Mouse (Mus musculus): ENCODE data around the gene Cbl.

Cbl gene

DNA sequence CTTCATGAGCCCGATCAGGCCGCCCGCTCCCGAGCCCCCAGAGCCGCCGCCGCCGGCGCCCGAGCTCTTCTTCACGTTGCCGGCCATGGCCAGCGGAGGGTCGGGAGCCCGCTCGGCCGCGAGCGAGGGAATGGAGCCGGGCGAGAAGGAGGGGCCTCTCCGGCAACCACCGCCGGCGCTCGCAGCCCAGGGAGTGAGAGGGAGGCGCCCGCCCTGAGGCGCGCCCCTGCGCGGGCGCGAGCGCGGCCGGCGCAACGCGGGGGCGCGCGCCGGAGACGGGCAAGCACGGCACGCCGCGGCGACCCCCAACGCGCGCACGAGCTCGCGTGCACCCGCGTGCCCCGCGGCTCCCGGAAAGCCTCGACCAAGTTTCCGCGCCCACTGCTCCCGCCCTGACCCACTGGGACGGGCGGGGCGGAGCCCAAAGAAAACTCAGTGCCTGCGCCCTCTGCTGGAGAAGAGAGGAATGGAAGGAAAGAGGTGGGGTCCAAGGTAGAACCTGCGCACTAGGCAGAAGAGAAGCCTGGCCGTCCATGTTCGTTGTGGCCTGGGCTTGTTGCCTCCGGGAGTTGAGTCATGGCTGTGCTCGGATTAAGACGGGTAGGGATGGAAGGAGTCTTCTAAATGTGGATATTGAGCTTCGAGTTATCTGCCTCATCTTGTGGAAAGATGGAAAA lies at the start of gene Cbl:
Cbl (minus strand) TSS at position 248 of the 677 bp plus-strand sequence.
- peak; percentile 99 for DNase-seq (ENCODE audit: low spot score)

DNA sequence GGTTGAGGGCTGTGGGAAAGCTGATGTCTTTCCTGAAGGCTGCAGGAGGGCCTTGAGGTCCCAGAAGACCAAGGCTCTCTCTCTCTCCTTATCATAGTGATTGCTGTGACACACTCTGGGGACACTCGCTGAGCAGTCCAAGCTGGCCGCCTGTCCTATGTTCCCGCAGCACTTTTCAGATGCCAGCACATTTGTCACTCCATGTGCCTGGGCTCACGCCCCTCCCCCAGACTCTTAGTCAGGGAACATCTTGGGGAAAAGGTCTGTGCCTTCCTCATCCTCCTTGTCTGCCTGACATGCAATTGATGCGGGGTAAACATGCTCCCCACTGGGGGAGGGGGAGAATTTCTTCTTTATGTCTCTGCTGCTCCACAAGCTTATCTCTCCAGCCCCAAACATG lies 49.3 kb upstream of the Cbl start:
- DNase-seq (ENCODE audit: low spot score) = no peak

- no peak for DNase-seq (ENCODE audit: low spot score)
Measured at GRCm38 (mm10) chr9:44269973-44270372, 36.1 kb upstream of the Cbl start.

DNA sequence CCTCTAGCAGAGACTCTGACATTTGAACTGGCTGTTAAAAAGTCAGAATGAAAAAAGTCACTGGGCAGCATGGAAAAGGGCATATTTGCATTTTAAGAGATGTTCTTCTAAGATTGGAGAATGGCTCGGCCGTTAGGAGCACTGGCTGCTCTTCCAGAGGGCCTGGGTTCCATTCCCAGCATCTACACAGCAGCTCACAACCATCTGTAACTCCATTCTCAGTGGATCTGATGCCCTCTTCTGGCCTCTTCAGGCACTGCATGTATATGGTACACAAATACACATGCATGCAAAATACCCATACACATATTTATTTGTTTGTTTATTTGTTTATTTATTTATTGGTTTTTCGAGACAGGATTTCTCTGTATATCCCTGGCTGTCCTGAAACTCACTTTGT lies 35.2 kb upstream of the Cbl start:
- no peak for DNase-seq (ENCODE audit: low spot score)

- no peak for DNase-seq (ENCODE audit: low spot score)
Measured at GRCm38 (mm10) chr9:44268432-44268831, 34.6 kb upstream of the Cbl start, which contains the start of gene Nlrx1. Gene Nlrx1 (minus strand): TSS chr9:44268599.

GRCm38 (mm10) chr9:44268027-44268360 lies 34.1 kb upstream of the Cbl start:
- peak; percentile 89 for DNase-seq (ENCODE audit: low spot score)

- no peak for DNase-seq (ENCODE audit: low spot score)
Measured at GRCm38 (mm10) chr9:44267319-44268026, 33.6 kb upstream of the Cbl start.

DNA sequence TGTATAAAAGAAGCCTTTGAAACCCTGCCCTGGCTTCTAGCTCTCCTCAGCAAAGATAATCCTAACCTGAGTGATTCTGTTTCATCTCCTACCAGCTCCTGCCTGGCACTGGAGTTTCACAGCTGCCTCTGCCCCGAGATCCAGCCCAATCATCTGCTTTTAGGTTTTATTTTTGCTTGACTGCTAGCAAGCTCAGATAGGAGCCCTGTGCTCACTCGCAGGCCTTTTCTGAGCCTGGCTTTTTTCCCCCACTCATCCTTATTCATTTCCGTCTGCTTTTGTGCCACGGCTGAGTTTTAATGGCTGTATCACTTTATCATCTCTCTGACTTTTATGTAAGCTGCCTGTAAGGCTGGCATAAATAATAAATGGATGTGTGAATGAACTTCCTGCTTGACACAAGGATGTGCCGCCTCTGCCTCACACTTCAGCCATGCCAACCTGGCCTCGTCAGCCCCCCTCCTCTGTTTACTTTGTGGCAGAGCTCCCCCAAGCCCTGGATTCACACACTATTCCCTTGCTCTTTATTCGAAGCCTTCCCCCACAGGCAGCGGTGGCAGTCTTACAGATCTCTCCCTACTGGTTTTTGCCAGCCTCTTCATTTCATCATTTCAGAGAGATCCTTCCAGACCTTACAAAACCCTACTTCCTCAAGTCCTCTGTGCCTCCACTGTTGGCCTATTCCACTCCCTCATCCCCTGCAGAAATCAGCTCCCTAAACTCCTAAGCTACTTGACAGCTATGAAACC lies 32.8 kb upstream of the Cbl start:
- no peak for DNase-seq (ENCODE audit: low spot score)

- no peak for DNase-seq (ENCODE audit: low spot score)
Measured at GRCm38 (mm10) chr9:44261388-44261787, 27.5 kb upstream of the Cbl start.

DNA sequence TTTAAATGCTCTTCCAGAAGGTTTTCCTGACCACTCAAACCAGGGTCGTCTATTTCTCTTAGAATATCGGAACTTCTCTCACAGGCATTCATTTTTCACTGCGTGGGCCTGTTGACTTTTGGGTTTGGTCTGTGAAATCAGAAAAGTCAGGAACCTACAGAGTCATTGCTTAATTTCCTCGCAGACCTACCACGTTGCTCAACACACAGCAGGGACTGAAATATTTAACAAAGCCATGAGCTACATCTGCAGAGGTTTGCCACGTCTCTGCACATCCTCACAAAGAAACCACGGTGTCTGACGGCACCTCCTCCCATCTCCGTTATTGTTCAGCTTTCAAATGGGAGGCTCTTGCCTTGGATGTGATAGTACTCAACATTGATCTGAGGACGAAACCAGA lies 25.2 kb upstream of the Cbl start:
- no peak for DNase-seq (ENCODE audit: low spot score)

DNA sequence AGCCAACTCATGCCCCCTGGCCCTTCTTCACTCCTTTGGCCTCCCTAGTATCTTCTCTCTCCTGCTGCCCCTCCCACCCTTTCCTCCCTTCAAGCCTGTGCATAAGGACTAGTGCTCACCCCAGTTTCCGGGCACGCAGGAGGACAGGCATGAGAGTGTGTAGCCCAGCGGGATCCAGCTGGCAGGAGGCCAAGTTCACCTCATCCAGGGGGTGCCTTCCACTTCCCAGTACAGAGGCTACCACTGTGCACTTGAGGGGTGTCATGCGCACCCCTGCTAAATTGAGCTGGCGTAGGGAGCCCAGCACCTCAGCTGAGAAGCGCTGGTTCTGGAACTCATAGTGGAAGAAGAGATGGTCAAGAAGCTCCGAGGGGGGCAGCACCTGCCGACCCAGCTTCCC lies 22.4 kb upstream of the Cbl start:
- DNase-seq (ENCODE audit: low spot score) = no peak

DNA sequence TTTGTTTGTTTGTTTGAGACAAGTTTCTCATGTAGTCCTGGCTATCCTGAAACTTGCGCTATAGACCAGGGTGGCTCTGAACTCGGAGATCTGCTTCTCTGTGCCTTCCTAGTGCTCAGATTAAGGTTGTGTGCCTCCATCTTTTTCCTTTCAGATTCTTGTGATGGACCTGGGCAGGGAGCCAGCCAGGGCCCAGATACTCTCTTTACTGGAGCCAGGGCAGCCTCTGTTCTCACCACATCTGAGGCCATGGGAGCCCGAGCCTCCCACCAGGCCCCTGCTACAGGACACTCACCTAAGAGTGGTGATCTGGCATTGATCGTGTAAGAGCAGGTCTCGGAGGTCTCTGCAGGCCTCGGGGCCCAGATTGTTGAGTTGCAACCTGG lies 21.3 kb upstream of the Cbl start:
- no peak for DNase-seq (ENCODE audit: low spot score)

- DNase-seq (ENCODE audit: low spot score) = no peak
Measured at GRCm38 (mm10) chr9:44254508-44255135, 20.8 kb upstream of the Cbl start.

DNA sequence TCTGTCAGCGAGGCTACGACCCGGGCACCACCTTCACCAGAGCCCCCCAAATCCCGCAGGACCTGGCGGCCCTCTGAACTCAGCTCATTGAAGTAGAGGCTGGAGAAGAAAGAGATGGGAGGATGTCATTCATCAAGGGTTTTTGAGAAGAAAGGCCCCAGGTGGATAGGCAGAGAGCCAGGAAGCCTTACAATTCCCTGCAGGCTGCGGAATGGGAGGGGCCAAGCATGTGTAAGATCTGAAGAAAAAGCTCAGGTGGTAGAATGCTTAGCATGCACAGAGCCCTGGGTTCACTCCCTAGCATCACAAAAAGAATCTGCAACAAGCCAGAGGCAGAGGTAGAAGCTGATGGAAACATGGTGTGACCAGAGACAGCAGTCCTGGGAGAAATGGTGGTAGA lies 19.6 kb upstream of the Cbl start:
- DNase-seq (ENCODE audit: low spot score) = no peak

DNA sequence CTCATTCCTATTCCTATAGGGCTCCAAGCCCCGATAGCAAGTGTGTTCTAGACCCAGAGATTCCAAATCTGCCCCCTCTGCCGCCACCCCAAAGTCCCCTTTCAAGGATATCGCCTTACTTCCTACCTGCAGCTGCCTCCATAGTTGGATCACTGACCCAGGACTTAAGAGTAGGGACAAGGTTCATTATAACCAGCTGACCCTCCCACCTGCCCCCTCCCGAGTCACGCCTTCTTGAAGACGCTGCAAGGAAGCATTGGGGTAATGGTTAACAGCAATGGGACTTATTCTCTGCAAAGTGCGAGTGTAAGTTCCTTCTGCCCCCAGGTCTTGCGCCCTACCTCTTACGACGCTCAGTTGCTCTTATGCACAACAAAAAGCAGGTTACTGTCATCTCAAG lies 17.5 kb upstream of the Cbl start, which contains the start of gene Pdzd3:
Pdzd3 (minus strand) TSS at position 158 of the 400 bp plus-strand sequence.
- DNase-seq (ENCODE audit: low spot score) = no peak

DNA sequence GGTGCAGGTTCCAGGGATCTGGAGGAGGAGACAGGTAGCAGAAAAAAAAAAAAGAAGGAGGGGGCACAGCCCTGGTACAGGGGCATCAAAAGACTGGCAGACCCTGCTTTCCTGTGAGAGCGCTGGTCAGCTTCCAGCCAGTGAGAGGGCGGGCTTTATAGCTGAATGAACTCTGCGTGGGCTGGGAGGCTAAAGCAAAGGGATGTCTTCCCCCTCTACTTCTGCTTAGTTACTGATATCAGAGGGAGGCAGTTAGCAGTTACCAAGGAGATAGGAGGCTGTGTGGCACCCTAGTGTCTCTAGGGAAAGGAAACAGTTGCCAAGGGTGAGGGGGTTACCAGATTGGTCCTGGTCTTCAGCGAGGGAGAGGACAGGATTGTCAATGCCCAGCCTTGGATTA lies 16.6 kb upstream of the Cbl start:
- DNase-seq (ENCODE audit: low spot score) = no peak

- DNase-seq (ENCODE audit: low spot score) = no peak
Measured at GRCm38 (mm10) chr9:44249181-44250146, 15.6 kb upstream of the Cbl start.

GRCm38 (mm10) chr9:44247907-44248306 lies 14.1 kb upstream of the Cbl start:
- DNase-seq (ENCODE audit: low spot score) = no peak

DNA sequence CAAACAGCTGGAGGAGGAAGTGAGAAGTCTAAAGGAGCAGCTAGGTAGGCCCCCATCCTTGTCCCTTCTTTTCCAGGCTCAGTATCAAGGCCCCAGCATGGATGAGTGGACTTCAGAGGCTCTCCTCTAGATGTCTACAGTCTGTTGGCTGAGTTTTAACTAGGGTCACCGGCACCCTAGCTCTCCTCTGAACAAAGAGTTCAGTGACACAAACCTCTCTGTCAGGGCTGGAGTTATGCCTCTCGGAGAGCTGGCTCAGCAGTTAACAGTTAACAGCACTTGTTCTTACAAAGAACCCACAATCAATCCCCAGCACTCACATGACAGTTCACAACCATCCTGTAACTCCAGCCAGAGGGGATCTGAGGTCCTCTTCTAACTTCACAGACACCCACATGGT lies 9.8 kb upstream of the Cbl start:
- no peak for DNase-seq (ENCODE audit: low spot score)

DNA sequence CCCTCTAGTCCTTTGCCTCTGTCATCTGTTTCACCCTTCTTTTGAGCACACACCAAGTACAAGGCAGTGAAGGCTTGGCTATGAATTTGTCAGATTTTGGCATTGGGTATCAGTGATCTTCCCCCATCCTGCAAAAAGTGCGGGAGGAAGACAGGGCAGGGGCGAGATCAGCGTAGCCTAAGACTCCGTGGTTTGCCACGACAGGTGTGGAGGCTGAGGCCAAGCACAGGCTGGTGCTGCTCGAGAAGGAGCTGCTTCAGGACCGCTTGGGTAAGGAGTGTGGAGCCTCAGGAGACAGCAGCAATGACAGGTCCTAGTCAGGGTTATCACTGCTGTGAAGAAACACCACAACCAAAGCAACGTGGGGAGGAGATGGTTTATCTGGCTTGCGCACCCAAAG lies 7.6 kb upstream of the Cbl start:
- no peak for DNase-seq (ENCODE audit: low spot score)

- no peak for DNase-seq (ENCODE audit: low spot score)
Measured at GRCm38 (mm10) chr9:44240911-44241310, 7.1 kb upstream of the Cbl start.

GRCm38 (mm10) chr9:44240399-44240798 lies 6.5 kb upstream of the Cbl start, which contains the start of gene Ccdc153:
Gene Ccdc153 (plus strand): TSS chr9:44240676.
- no peak for DNase-seq (ENCODE audit: low spot score)

Data from ovary, postnatal 10 days (tissue).